Comparison of ENCODE assay signal across 8 mouse cellular contexts in the genomic region with DNA sequence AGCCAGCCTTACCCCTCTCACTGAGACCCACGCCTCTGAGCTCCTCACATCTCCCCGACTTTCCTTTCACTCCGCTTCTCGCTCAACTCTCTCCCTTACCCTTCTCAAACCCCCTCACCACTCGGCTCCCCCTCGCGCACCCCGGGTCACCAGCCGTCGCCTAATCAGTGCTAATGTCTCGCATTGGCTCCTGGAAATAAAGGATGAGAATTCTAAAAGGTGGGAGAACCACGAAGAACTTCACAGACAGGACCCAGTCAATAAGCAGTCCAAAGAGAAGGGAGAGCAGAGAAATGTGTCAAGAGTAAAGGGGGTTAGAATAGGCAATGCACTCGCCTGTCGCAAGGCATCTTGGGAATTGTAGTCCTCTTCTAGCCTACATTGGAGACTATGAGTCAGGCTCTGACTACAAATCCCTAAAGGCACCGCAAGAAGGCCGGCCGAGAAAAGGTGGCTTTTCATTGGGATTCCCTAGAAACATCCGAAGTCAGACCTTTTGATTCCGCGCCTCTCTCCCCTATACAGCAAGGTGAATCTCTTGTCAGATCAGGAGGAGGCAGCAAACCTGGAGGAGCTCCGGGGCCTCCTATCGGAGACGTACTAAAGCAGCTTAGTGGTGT. TPM values are rescaled to one million over a fixed set of nuclear protein-coding genes. Genes with fewer than 3 reads are reported as not detected.
A peak's percentile ranks its signal among the peaks of the same experiment; 100 is the strongest.
DNase-seq lines count a peak whose midpoint lies in the region; ATAC-seq and TF ChIP-seq lines count a peak whose summit lies in the region.

A gene (minus strand): TSS at position 324 of the 620 bp plus-strand sequence.

- peak; percentile 87 for ATAC-seq in heart, embryonic 11.5 days (replicated peaks; ENCODE audit: insufficient number of reproducible peaks, low FRiP score, low TSS enrichment)
- peak; percentile 98 for ATAC-seq in kidney, embryonic 16.5 days (ENCODE audit: low FRiP score, low TSS enrichment)

- no peak within 1 kb of the TSS for H3K27ac ChIP-seq in heart, embryonic 11.5 days (ENCODE audit: low read depth, low read length)
- H3K27ac ChIP-seq in kidney, embryonic 16.5 days (ENCODE audit: low read length), result no peak within 1 kb of the TSS
- H3K27ac ChIP-seq in liver, adult 2 months (replicated peaks; ENCODE audit: insufficient read depth, low read depth, low read length), result peak within 1 kb of the TSS; percentile 70

- WGBS in heart, embryonic 11.5 days (ENCODE audit: insufficient replicate concordance), result 3% methylated on average over 23 of the region's 23 CpGs
- under 1% methylated on average over 23 of the region's 23 CpGs for WGBS in kidney, embryonic 16.5 days
- 1% methylated on average over 23 of the region's 23 CpGs for WGBS in liver, adult 2 months

- peaks cover 15% of the 10 kb centered on the region for H3K4me1 ChIP-seq in erythroblast, embryonic 14.5 days (ENCODE audit: control insufficient read depth)
- H3K4me1 ChIP-seq in heart, embryonic 11.5 days (ENCODE audit: control insufficient read depth, insufficient read depth, low read length), result no peaks in the 10 kb centered on the region; the same call in 1 of the 2 replicates
- peaks cover 8% of the 10 kb centered on the region for H3K4me1 ChIP-seq in kidney, embryonic 16.5 days (ENCODE audit: insufficient read depth, low read length)
- peaks cover 7% of the 10 kb centered on the region; the same call in 1 of the 2 replicates for H3K4me1 ChIP-seq in liver, adult 2 months (ENCODE audit: control insufficient read depth, insufficient read depth, low read length)

- H3K9me3 ChIP-seq in erythroblast, embryonic 14.5 days (ENCODE audit: control insufficient read depth, low read length), result no peaks in the 10 kb centered on the region
- no peaks in the 10 kb centered on the region for H3K9me3 ChIP-seq in heart, embryonic 11.5 days (replicated peaks; ENCODE audit: control insufficient read depth, low read length)
- no peaks in the 10 kb centered on the region for H3K9me3 ChIP-seq in kidney, embryonic 16.5 days (ENCODE audit: low read length)

- peak within 1 kb of the TSS; percentile 65 for H3K4me3 ChIP-seq in erythroblast, embryonic 14.5 days (replicated peaks)
- peak within 1 kb of the TSS; percentile 52 for H3K4me3 ChIP-seq in heart, embryonic 11.5 days (ENCODE audit: low read depth, low read length)
- H3K4me3 ChIP-seq in kidney, embryonic 16.5 days (ENCODE audit: low read length), result peak within 1 kb of the TSS; percentile 87
- peak within 1 kb of the TSS; percentile 98 for H3K4me3 ChIP-seq in liver, adult 2 months (ENCODE audit: insufficient read depth, low read depth, low read length)
- peak within 1 kb of the TSS; percentile 55 for H3K4me3 ChIP-seq in myocyte

- DNase-seq in CD4-positive helper T cell, adult 2 months (ENCODE audit: low read depth, low spot score), result peak; percentile 93
- DNase-seq in brain, embryonic 14.5 days (ENCODE audit: low read depth), result peak; percentile 99
- DNase-seq in liver, adult 2 months (ENCODE audit: extremely low read depth, low read depth, low spot score), result peak; percentile 94
- peak; percentile 96 for DNase-seq in splenic B cell, adult 2 months (ENCODE audit: low read depth, low spot score)

- TF ChIP-seq CTCF in brain, embryonic 14.5 days (IDR thresholded peaks at IDR 0.05; ENCODE audit: borderline replicate concordance, extremely low read depth, insufficient read depth, insufficient read length), result no peak
- TF ChIP-seq CTCF in liver, adult 2 months (IDR thresholded peaks at IDR 0.05; ENCODE audit: low read depth, low read length), result no peak

- no peak within 1 kb of the TSS for H3ac ChIP-seq in myocyte (ENCODE audit: control insufficient read depth, insufficient read length)

- H3K9ac ChIP-seq in heart, embryonic 11.5 days (ENCODE audit: low read depth, low read length), result peak within 1 kb of the TSS; percentile 71
- peak within 1 kb of the TSS; percentile 90 for H3K9ac ChIP-seq in kidney, embryonic 16.5 days (replicated peaks; ENCODE audit: low read length)
- peak within 1 kb of the TSS; percentile 95 for H3K9ac ChIP-seq in liver, adult 2 months (ENCODE audit: low read depth, low read length)

- H3K4me2 ChIP-seq in heart, embryonic 11.5 days, result peak within 1 kb of the TSS; percentile 75
- H3K4me2 ChIP-seq in kidney, embryonic 16.5 days (replicated peaks; ENCODE audit: low read depth, low read length), result peak within 1 kb of the TSS; percentile 68
- peak within 1 kb of the TSS; percentile 68 for H3K4me2 ChIP-seq in myocyte (ENCODE audit: low read depth)

- H3K27me3 ChIP-seq in erythroblast, embryonic 14.5 days (ENCODE audit: control insufficient read depth), result no peaks in the 10 kb centered on the region
- no peaks in the 10 kb centered on the region for H3K27me3 ChIP-seq in heart, embryonic 11.5 days (ENCODE audit: control insufficient read depth, insufficient read depth, low read length)
- no peaks in the 10 kb centered on the region for H3K27me3 ChIP-seq in kidney, embryonic 16.5 days (ENCODE audit: insufficient read depth, low read length)
- H3K27me3 ChIP-seq in liver, adult 2 months (ENCODE audit: control insufficient read depth, insufficient read depth, low read length), result no peaks in the 10 kb centered on the region
- H3K27me3 ChIP-seq in myocyte (ENCODE audit: control insufficient read depth, insufficient read depth, insufficient read length), result no peaks in the 10 kb centered on the region
- H3K27me3 ChIP-seq in splenic B cell, adult 2 months (ENCODE audit: control insufficient read depth, insufficient read depth, low read length, poor library complexity, severe bottlenecking), result no peaks in the 10 kb centered on the region

- TF ChIP-seq POLR2A in brain, embryonic 14.5 days (IDR thresholded peaks at IDR 0.05; ENCODE audit: borderline replicate concordance, extremely low read depth, insufficient read depth, insufficient read length, poor library complexity, severe bottlenecking), result no peak
- no peak for TF ChIP-seq POLR2A in liver, adult 2 months (IDR thresholded peaks at IDR 0.05; ENCODE audit: extremely low read depth, insufficient read depth, low read length)
- TF ChIP-seq POLR2A in myocyte (IDR thresholded peaks at IDR 0.05; ENCODE audit: insufficient read length, low read depth), result no peak

- H3K79me2 ChIP-seq in liver, adult 2 months (ENCODE audit: control insufficient read depth, insufficient read depth, low read length), result no peaks in the 10 kb centered on the region
- H3K79me2 ChIP-seq in myocyte (ENCODE audit: control insufficient read depth, insufficient read depth), result no peaks in the 10 kb centered on the region

- peaks cover 23% of the 10 kb centered on the region for H3K36me3 ChIP-seq in erythroblast, embryonic 14.5 days (ENCODE audit: control insufficient read depth)
- no peaks in the 10 kb centered on the region for H3K36me3 ChIP-seq in heart, embryonic 11.5 days (ENCODE audit: control insufficient read depth, insufficient read depth, low read length)
- H3K36me3 ChIP-seq in kidney, embryonic 16.5 days (ENCODE audit: insufficient read depth, low read length), result 0 out of 2 replicates have a peak, but pooled peaks cover 13% of the 10 kb centered on the region
- no peaks in the 10 kb centered on the region for H3K36me3 ChIP-seq in liver, adult 2 months (ENCODE audit: control insufficient read depth, insufficient read depth, low read length)
- H3K36me3 ChIP-seq in myocyte (ENCODE audit: control insufficient read depth, insufficient read depth), result no peaks in the 10 kb centered on the region
- H3K36me3 ChIP-seq in splenic B cell, adult 2 months (ENCODE audit: control insufficient read depth, insufficient read depth, low read length, poor library complexity, severe bottlenecking), result no peaks in the 10 kb centered on the region

TF ChIP-seq in myocyte, 11 proteins besides CTCF, POLR2A, EP300 and RAD21:
- TF ChIP-seq SRF (IDR thresholded peaks at IDR 0.05; ENCODE audit: control insufficient read depth, insufficient read length, low read depth), result no peak

RNA-seq across cellular contexts. Expression of the gene that starts here (rescaled TPM):
- 28.8 and 40.8 TPM in 2 replicates for polyA plus RNA-seq in brain, embryonic 14.5 days (2012; rRNA removed)
- polyA plus RNA-seq in erythroblast, embryonic 14.5 days (2012), result 1.1 and 1.3 TPM in 2 replicates
- polyA plus RNA-seq in heart, embryonic 11.5 days (2014; fragmentation: Nextera tagmentation; extraction: Ambion mirVana), result 30.1 and 31.1 TPM in 2 replicates
- 51.9 and 55.6 TPM in 2 replicates for polyA plus RNA-seq in kidney, embryonic 16.5 days (2015; fragmentation: Nextera tagmentation; extraction: Ambion mirVana)
- total RNA-seq in liver, adult 2 months (2014; rRNA removed), result 16.4 and 17.4 TPM in 2 replicates
- 24.8 and 29.8 TPM in 2 replicates for polyA plus RNA-seq in liver, adult 2 months (2012; rRNA removed)
- 27.4 TPM for polyA plus RNA-seq in myocyte (2012; fragmentation: generic; extraction: Trizol)

Comparison
In these comparisons a context has a peak if more than half of its experiments do, and no peak if none do; other contexts are left out.
1. RNA of the gene that starts here (polyA plus RNA-seq): 51.9 to 55.6 TPM in kidney, embryonic 16.5 days, 30.1 to 31.1 TPM in heart, embryonic 11.5 days, 24.8 to 29.8 TPM in liver, adult 2 months, 28.8 to 40.8 TPM in brain, embryonic 14.5 days and 27.4 TPM in myocyte (single experiment); 1.1 to 1.3 TPM in erythroblast, embryonic 14.5 days; every median in the first group is over 10 times any median in the second.
2. Peak in every context shown above with its lines, with median percentiles within 50 percentile points of each other: DNase-seq, H3K4me3 ChIP-seq, H3K4me2 ChIP-seq and H3K9ac ChIP-seq.